Mouse (Mus musculus): Measurements from ENCODE around the gene Wfdc8. TPM values are rescaled to one million over a fixed set of nuclear protein-coding genes. Genes with fewer than 3 reads are reported as not detected.

Wfdc8 gene
- polyA plus RNA-seq, 1 experiment, result not detected

DNA sequence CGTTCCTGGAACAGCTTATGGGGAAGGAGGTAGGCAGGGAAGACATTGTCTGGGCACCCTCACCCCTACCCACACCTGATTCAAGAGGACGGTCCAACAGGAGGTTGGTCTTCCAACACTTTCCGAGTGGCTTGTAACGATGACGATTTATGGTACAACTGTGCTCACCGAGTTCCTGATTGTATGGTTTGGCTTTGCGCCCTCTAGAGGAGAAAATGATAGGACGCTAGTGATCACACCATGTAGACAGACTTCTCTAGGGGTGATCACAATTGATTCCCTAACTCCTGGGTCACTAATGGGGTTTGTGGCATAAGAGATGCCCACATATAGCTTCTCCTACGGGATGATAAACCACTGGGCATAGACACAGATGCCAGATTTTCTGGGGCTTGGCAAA, 21.8 kb upstream of the Wfdc8 start:
- H3K36me3 ChIP-seq (ENCODE audit: control insufficient read depth, insufficient read depth), result no peaks in the 10 kb centered on the region
- peaks cover 6% of the 10 kb centered on the region for H3K27me3 ChIP-seq (ENCODE audit: control insufficient read depth, insufficient read depth, insufficient read length)
- H3K79me3 ChIP-seq (ENCODE audit: low read depth), result no peaks in the 10 kb centered on the region
- no peaks in the 10 kb centered on the region for H3K79me2 ChIP-seq (ENCODE audit: control insufficient read depth, insufficient read depth)
- H3ac ChIP-seq (ENCODE audit: control insufficient read depth, insufficient read length, low read depth), result no peak overlapping the region
- TF ChIP-seq CEBPB (IDR thresholded peaks at IDR 0.05; ENCODE audit: low read depth), result no peak
- TF ChIP-seq FOSL1 (IDR thresholded peaks at IDR 0.05; ENCODE audit: insufficient read depth, low read length, poor library complexity, severe bottlenecking), result no peak
- H3K4me3 ChIP-seq (ENCODE audit: insufficient read depth, poor library complexity, severe bottlenecking), result no peak overlapping the region

DNA sequence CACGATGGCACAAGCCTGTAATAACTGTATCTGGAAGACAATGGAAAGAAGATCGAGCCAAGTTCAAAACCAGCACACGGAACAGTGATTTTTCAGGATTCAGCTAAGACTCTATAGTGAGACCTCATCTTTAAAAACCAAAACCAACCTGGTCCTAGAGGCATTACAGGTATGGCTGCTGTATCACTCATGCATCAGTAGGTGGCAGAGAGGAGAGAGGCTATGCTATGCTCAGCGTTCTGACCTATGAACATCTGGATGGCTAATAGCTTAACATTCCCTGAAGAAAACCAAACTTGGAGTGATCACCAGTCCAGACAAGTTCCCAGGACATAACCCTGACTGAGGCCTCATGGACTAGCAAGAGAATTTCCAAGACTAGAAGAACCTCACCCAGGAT, 8.3 kb upstream of the Wfdc8 start:
- H3ac ChIP-seq (ENCODE audit: control insufficient read depth, insufficient read length, low read depth), result no peak overlapping the region
- no peaks in the 10 kb centered on the region for H3K79me2 ChIP-seq (ENCODE audit: control insufficient read depth, insufficient read depth)
- no peak overlapping the region for H3K4me3 ChIP-seq (ENCODE audit: insufficient read depth, poor library complexity, severe bottlenecking)
- no peaks in the 10 kb centered on the region for H3K79me3 ChIP-seq (ENCODE audit: low read depth)
- H3K27me3 ChIP-seq (ENCODE audit: control insufficient read depth, insufficient read depth, insufficient read length), result peaks cover 29% of the 10 kb centered on the region
- H3K36me3 ChIP-seq (ENCODE audit: control insufficient read depth, insufficient read depth), result no peaks in the 10 kb centered on the region
- TF ChIP-seq MYOD1 (IDR thresholded peaks at IDR 0.05; ENCODE audit: control insufficient read depth, insufficient read length, low read depth) (no peak), FOSL1 (IDR thresholded peaks at IDR 0.05; ENCODE audit: insufficient read depth, low read length, poor library complexity, severe bottlenecking) (no peak), USF1 (IDR thresholded peaks at IDR 0.05; ENCODE audit: low read depth) (no peak), CTCF (IDR thresholded peaks at IDR 0.05; ENCODE audit: control insufficient read depth, insufficient read depth, insufficient read length) (no peak), MAX (IDR thresholded peaks at IDR 0.05) (no peak), MYOG (IDR thresholded peaks at IDR 0.05; ENCODE audit: control insufficient read depth, extremely low read depth, insufficient read length) (no peak), CEBPB (IDR thresholded peaks at IDR 0.05; ENCODE audit: low read depth) (no peak)

DNA sequence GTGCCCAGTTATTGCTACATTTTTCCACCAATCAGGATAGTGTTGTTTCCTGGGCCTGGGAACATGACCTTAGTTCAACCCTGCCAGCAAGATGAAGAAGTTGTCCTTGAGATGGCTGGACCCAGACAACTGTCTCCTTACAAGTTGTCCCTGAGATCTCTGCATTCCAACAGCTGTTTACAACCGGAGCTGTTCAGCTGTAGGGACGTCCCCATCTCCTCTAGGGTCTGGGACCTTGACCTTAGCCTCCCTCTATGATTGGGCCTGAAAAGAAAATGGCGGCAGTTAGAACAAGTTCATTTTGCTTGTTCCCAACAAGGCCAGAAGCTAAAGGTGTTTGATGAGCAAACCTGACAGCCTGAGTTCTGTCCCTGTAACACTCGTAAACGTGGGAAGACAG, 5.6 kb upstream of the Wfdc8 start:
- Histone ChIP-seq H3K36me3 (ENCODE audit: control insufficient read depth, insufficient read depth) (no peaks in the 10 kb centered on the region), H3K79me2 (ENCODE audit: control insufficient read depth, insufficient read depth) (no peaks in the 10 kb centered on the region), H3K79me3 (ENCODE audit: low read depth) (no peaks in the 10 kb centered on the region), H3K4me3 (ENCODE audit: insufficient read depth, poor library complexity, severe bottlenecking) (no peak overlapping the region), H3ac (ENCODE audit: control insufficient read depth, insufficient read length, low read depth) (no peak overlapping the region), H3K27me3 (ENCODE audit: control insufficient read depth, insufficient read depth, insufficient read length) (peaks cover 29% of the 10 kb centered on the region)
- no peak for TF ChIP-seq CTCF (IDR thresholded peaks at IDR 0.05; ENCODE audit: control insufficient read depth, insufficient read depth, insufficient read length)
- TF ChIP-seq FOSL1 (IDR thresholded peaks at IDR 0.05; ENCODE audit: insufficient read depth, low read length, poor library complexity, severe bottlenecking), result no peak
- no peak for TF ChIP-seq MYOD1 (IDR thresholded peaks at IDR 0.05; ENCODE audit: control insufficient read depth, insufficient read length, low read depth)
- no peak for TF ChIP-seq CEBPB (IDR thresholded peaks at IDR 0.05; ENCODE audit: low read depth)
- TF ChIP-seq USF1 (IDR thresholded peaks at IDR 0.05; ENCODE audit: low read depth), result no peak
- TF ChIP-seq MYOG (IDR thresholded peaks at IDR 0.05; ENCODE audit: control insufficient read depth, extremely low read depth, insufficient read length), result no peak

DNA sequence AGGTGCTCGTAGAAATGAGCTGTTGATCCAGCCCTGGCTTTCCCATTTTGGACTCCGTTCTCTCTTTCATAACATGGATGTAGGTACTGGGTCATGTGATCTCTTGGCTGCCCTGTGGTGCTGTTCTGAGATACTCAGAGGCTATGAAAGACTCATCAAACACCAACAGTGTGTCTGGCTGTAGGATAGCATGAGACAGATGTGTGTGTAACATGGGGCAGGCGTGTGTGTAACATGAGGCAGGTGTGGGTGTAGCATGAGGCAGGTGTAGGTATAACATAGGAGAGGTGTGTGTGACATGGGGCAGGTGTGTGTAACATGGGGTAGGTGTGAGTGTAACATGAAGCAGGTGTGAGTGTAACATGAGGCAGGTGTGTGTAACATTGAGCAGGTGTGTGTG, 2.0 kb upstream of the Wfdc8 start:
- TF ChIP-seq CEBPB (IDR thresholded peaks at IDR 0.05; ENCODE audit: low read depth), result no peak
- no peak overlapping the region for H3ac ChIP-seq (ENCODE audit: control insufficient read depth, insufficient read length, low read depth)

DNA sequence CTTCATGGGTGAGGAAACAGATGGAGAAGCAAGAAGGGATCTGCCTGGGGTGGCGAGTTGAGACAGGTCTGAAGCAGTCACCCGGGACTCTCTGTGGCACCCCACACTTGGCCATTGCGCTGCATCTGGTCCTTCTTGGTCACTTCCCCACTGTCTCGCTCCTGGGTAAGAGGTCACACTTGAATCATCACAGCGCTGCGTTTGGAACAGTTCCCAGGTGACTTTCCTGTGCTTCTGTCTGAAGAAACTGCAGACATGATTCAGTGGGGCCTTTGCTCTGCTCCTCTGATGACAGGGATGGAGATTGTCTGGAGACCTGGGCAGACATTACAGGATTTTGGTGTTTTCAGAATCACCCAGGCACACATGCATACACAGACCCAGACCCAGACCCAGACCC, 4.6 kb downstream of the Wfdc8 start:
- TF ChIP-seq MYOG (IDR thresholded peaks at IDR 0.05; ENCODE audit: control insufficient read depth, extremely low read depth, insufficient read length) (no peak), CEBPB (IDR thresholded peaks at IDR 0.05; ENCODE audit: low read depth) (no peak), FOSL1 (IDR thresholded peaks at IDR 0.05; ENCODE audit: insufficient read depth, low read length, poor library complexity, severe bottlenecking) (no peak), MYOD1 (IDR thresholded peaks at IDR 0.05; ENCODE audit: control insufficient read depth, insufficient read length, low read depth) (no peak), MAX (IDR thresholded peaks at IDR 0.05) (no peak), CTCF (IDR thresholded peaks at IDR 0.05; ENCODE audit: control insufficient read depth, insufficient read depth, insufficient read length) (no peak), USF1 (IDR thresholded peaks at IDR 0.05; ENCODE audit: low read depth) (no peak)
- no peak overlapping the region for H3ac ChIP-seq (ENCODE audit: control insufficient read depth, insufficient read length, low read depth)
- H3K4me3 ChIP-seq (ENCODE audit: insufficient read depth, poor library complexity, severe bottlenecking), result no peak overlapping the region
- peaks cover 35% of the 10 kb centered on the region for H3K27me3 ChIP-seq (ENCODE audit: control insufficient read depth, insufficient read depth, insufficient read length)
- no peaks in the 10 kb centered on the region for H3K79me3 ChIP-seq (ENCODE audit: low read depth)
- no peaks in the 10 kb centered on the region for H3K79me2 ChIP-seq (ENCODE audit: control insufficient read depth, insufficient read depth)
- no peaks in the 10 kb centered on the region for H3K36me3 ChIP-seq (ENCODE audit: control insufficient read depth, insufficient read depth)

More for the DNA sequence above, 2.0 kb upstream of the Wfdc8 start:
- H3K36me3 ChIP-seq (ENCODE audit: control insufficient read depth, insufficient read depth), result no peaks in the 10 kb centered on the region
- H3K79me2 ChIP-seq (ENCODE audit: control insufficient read depth, insufficient read depth), result no peaks in the 10 kb centered on the region
- peaks cover 12% of the 10 kb centered on the region for H3K27me3 ChIP-seq (ENCODE audit: control insufficient read depth, insufficient read depth, insufficient read length)
- no peak overlapping the region for H3K4me3 ChIP-seq (ENCODE audit: insufficient read depth, poor library complexity, severe bottlenecking)
- no peaks in the 10 kb centered on the region for H3K79me3 ChIP-seq (ENCODE audit: low read depth)

DNA sequence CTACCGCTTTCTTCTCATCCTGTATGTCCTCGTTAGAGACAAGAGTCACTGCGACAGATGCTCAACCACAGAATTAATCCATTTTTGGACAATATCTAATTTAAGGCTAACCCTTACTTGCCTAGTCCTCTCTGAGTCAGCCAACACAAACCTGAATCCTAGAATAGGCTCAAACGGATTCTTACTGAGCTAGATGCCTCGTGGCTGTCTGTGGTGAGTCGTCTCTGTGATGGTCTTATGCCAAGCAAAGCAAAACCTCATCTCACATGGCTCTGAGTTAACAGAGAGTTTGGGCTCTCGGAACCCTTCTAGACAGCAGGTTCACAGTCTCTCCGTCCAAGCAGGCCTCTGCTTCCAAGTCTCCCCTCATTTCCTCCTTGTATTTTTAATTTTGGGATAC, 9.0 kb downstream of the Wfdc8 start:
- Histone ChIP-seq H3K4me3 (ENCODE audit: insufficient read depth, poor library complexity, severe bottlenecking) (no peak overlapping the region), H3K27me3 (ENCODE audit: control insufficient read depth, insufficient read depth, insufficient read length) (peaks cover 36% of the 10 kb centered on the region), H3K36me3 (ENCODE audit: control insufficient read depth, insufficient read depth) (no peaks in the 10 kb centered on the region), H3K79me3 (ENCODE audit: low read depth) (no peaks in the 10 kb centered on the region), H3K79me2 (ENCODE audit: control insufficient read depth, insufficient read depth) (no peaks in the 10 kb centered on the region), H3ac (ENCODE audit: control insufficient read depth, insufficient read length, low read depth) (no peak overlapping the region)
- TF ChIP-seq CTCF (IDR thresholded peaks at IDR 0.05; ENCODE audit: control insufficient read depth, insufficient read depth, insufficient read length) (no peak), FOSL1 (IDR thresholded peaks at IDR 0.05; ENCODE audit: insufficient read depth, low read length, poor library complexity, severe bottlenecking) (no peak), CEBPB (IDR thresholded peaks at IDR 0.05; ENCODE audit: low read depth) (no peak), MYOD1 (IDR thresholded peaks at IDR 0.05; ENCODE audit: control insufficient read depth, insufficient read length, low read depth) (no peak)

All from C2C12 (cell line).